Mouse (Mus musculus) erythroid progenitor cell, adult 5-6 weeks (primary cell): ENCODE measurements around the gene Rbm4b. TPM values are rescaled to one million over a fixed set of nuclear protein-coding genes. Genes with fewer than 3 reads are reported as not detected.

Source experiments
- ATAC-seq: replicated peaks from 2 replicates; pipeline ENCODE4 v1.8.0; 2016; ENCODE audit warnings: moderate number of reproducible peaks, mild to moderate bottlenecking, moderate TSS enrichment, inconsistent platforms; ENCODE audit not compliant: poor library complexity, low FRiP score, severe bottlenecking
- total RNA-seq, 2 experiments: library from RNA; stranded (forward) in 1 of 2; stranded (reverse) in 1 of 2; fragments of 150-400 nt in 1 of 2; fragments of 186-747, 209-891 nt in 1 of 2; gene quantifications; 2 replicates each; pipeline versions ENCODE4 v1.2.3 to v1.2.4; 2015 to 2017; ENCODE audit warnings: low replicate concordance in 2 of 2

Gene Rbm4b
- total RNA-seq (2015; ENCODE audit: low replicate concordance) (4.3 and 5.0 TPM in 2 replicates), total RNA-seq (2017; ENCODE audit: low replicate concordance) (12.6 and 13.6 TPM in 2 replicates)

- peak; percentile 91 for ATAC-seq
Observed at GRCm38 (mm10) chr19:4756193-4756911, at the start of gene Rbm4b. TSS of gene Rbm4b (plus strand) at chr19:4756497.

GRCm38 (mm10) chr19:4708765-4709164 lies 47.5 kb upstream of the Rbm4b start:
- ATAC-seq, result no peak

- ATAC-seq, result no peak
Observed at GRCm38 (mm10) chr19:4711098-4711600, 45.1 kb upstream of the Rbm4b start, which contains the start of gene Sptbn2. TSS of gene Sptbn2 (plus strand) at chr19:4711167.

GRCm38 (mm10) chr19:4711601-4712155 lies 44.6 kb upstream of the Rbm4b start:
- ATAC-seq, result no peak

GRCm38 (mm10) chr19:4712156-4712780 lies 44.0 kb upstream of the Rbm4b start:
- ATAC-seq, result no peak

- ATAC-seq, result no peak
Observed at GRCm38 (mm10) chr19:4712781-4713526, 43.3 kb upstream of the Rbm4b start.

- no peak for ATAC-seq
Observed at GRCm38 (mm10) chr19:4713886-4714285, 42.4 kb upstream of the Rbm4b start.

- ATAC-seq, result no peak
Observed at GRCm38 (mm10) chr19:4716756-4717155, 39.5 kb upstream of the Rbm4b start.

GRCm38 (mm10) chr19:4717281-4717680 lies 39.0 kb upstream of the Rbm4b start:
- ATAC-seq, result no peak

GRCm38 (mm10) chr19:4718716-4719115 lies 37.6 kb upstream of the Rbm4b start:
- ATAC-seq, result no peak

GRCm38 (mm10) chr19:4719351-4719764 lies 36.9 kb upstream of the Rbm4b start:
- no peak for ATAC-seq

GRCm38 (mm10) chr19:4720112-4720511 lies 36.2 kb upstream of the Rbm4b start:
- ATAC-seq, result no peak

- no peak for ATAC-seq
Observed at GRCm38 (mm10) chr19:4720671-4721244, 35.5 kb upstream of the Rbm4b start.

- ATAC-seq, result no peak
Observed at GRCm38 (mm10) chr19:4729186-4729585, 27.1 kb upstream of the Rbm4b start.

- ATAC-seq, result no peak
Observed at GRCm38 (mm10) chr19:4733052-4733451, 23.2 kb upstream of the Rbm4b start.

GRCm38 (mm10) chr19:4737866-4738265 lies 18.4 kb upstream of the Rbm4b start:
- ATAC-seq, result no peak

GRCm38 (mm10) chr19:4739053-4739452 lies 17.2 kb upstream of the Rbm4b start:
- ATAC-seq, result no peak

GRCm38 (mm10) chr19:4739762-4740161 lies 16.5 kb upstream of the Rbm4b start:
- no peak for ATAC-seq

- ATAC-seq, result no peak
Observed at GRCm38 (mm10) chr19:4741482-4741881, 14.8 kb upstream of the Rbm4b start.

GRCm38 (mm10) chr19:4742229-4742628 lies 14.1 kb upstream of the Rbm4b start:
- no peak for ATAC-seq
